Mouse (Mus musculus): ENCODE measurements around the gene Nudt11. TPM values are rescaled to one million over a fixed set of nuclear protein-coding genes. Genes with fewer than 3 reads are reported as not detected.
A peak's percentile ranks its signal among the peaks of the same experiment; 100 is the strongest.
"Not testable (repeated sequence)": the region's sequence is repeated elsewhere in the genome, so short reads cannot be mapped to it uniquely, and the experiment has no call there.

Gene Nudt11
- 14.2 and 15.5 TPM in 2 replicates for polyA plus RNA-seq (2016; fragmentation: Nextera tagmentation; extraction: Ambion mirVana)

DNA sequence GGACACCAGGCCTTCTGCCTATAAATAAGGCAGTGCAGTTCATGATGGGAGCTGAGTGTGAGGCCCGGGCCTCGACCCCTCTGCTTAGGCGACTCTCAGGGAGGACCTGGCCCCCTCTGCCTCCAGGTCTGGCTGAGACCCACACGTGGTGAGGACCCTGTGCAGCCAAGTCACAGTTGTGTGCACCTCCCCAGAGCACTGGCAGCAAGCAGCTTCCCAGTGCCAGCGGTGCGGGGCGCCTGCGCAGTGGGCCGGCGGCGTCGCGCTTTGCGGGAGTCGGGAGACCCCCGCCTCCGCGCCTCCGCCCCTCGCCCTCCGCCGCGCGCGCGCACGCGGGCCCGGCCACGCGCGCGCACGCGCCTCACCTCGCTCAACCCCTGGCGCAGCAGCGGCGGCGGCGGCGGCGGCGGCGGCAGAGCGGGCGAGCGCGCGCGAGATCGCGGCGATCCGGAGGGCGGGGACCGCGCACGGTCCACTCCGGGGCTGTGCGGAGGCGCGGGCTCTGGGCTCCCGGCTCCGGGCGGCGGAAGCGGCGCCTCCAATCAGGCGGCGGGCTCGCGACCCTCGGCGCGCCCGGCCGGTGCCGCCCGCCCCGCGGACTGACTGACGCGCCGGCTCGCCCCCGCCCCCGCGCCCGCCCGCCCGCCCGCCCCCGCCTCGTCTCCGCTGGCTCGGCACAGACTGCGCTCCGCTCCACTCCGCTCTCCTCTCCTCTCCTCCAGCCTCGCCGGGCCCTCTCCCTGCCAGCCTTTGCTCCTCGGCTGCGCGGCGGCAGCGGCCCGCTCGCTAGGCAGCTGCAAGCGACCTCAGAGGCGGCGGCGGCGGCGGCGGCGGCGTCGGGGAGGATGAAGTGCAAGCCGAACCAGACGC, at the start of gene Nudt11:
Gene Nudt11, plus strand, starts transcription at position 388 of the 870 bp plus-strand sequence.
- not testable (repeated sequence) for H3K27me3 ChIP-seq; H3K4me1 ChIP-seq; H3K9ac ChIP-seq; H3K9me3 ChIP-seq (replicated peaks); H3K36me3 ChIP-seq
- Histone ChIP-seq H3K27ac (peak within 1 kb of the TSS; percentile 72), H3K4me3 (peak within 1 kb of the TSS; percentile 37), H3K4me2 (replicated peaks) (peak within 1 kb of the TSS; percentile 49)
- no CpG with 5 or more reads among the region's 121 CpGs for WGBS
- ATAC-seq (ENCODE audit: low FRiP score) = peak; percentile 91

DNA sequence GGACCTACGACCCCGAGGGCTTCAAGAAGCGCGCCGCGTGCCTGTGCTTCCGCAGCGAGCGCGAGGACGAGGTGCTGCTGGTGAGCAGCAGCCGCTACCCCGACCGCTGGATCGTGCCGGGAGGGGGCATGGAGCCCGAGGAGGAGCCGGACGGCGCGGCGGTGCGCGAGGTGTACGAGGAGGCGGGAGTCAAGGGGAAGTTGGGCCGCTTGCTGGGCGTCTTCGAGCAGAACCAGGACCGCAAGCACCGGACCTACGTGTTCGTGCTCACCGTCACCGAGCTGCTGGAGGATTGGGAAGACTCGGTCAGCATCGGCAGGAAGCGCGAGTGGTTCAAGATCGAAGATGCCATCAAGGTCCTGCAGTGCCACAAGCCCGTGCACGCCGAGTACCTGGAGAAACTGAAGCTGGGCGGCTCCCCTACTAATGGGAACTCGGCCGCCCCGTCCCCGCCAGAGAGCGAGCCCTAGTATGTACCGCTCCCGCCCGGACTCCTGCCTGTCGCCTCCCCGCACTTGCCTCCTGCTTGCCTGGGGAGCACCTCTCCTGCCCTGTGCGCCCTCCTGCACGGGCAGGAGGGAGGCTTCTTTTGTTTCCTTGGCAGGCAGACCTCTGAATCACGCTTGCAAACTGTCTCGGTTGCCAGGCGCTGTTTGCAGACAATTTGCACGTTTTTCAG, 822 bp downstream of the Nudt11 start:
- 21% methylated on average over 7 of the region's 60 CpGs for WGBS
- H3K4me1 ChIP-seq; H3K36me3 ChIP-seq; H3K9ac ChIP-seq; H3K9me3 ChIP-seq (replicated peaks); H3K27me3 ChIP-seq: not testable (repeated sequence)
- Histone ChIP-seq H3K4me2 (replicated peaks) (peak overlapping the region; percentile 49), H3K27ac (peak overlapping the region; percentile 72; the same call in 1 of the 2 replicates), H3K4me3 (peak overlapping the region; percentile 37)
- ATAC-seq (ENCODE audit: low FRiP score) = peak; percentile 65

GRCm38 (mm10) chrX:6061563-6061962, 14.3 kb downstream of the Nudt11 start:
- 85% methylated on average over 1 of the region's 1 CpGs for WGBS
- no peak for ATAC-seq (ENCODE audit: low FRiP score)

DNA sequence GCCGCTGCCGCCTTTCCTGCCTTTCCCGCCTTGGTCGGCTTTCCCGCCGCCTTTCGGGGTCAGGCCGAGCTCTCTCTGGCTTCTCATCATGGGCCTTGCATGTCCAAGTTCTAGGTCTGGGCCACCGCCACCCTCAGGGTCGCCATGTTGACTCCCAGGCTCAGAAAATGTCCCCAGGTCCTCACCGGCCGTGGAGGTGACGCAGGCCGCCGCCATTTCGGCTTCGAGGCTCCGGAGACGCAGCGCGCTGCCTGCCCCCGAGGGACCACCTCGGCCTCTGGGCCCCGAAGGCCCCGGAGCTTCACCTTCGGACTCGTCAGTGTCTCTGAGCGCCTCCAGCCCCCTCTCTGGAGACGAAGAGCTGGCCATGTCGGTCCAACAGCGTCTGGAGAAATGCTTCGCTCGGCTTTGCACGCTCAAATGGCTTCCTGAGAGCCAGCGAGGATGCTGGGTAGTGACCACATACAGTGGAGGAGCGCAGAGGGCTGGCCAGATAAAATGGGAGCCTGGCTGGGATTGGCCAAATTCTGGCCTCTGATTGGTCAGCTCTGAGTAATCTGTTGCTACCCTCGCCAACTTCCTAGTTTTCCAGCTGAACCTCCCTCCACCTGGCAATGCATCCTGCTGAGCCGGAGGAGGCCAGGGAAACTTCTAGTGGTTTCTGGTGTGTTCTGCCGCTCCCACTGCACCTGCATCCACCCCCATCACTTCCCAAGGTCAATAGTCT, 35.9 kb downstream of the Nudt11 start, which contains the start of gene AU022751:
Gene AU022751, minus strand, starts transcription at position 466 of the 727 bp plus-strand sequence.
- H3K4me3 ChIP-seq = no peak within 1 kb of the TSS
- no peak within 1 kb of the TSS for H3K27ac ChIP-seq
- whole genome bisulfite sequencing = 86% methylated on average over 39 of the region's 39 CpGs
- no peaks in the 10 kb centered on the region for H3K27me3 ChIP-seq
- no peak within 1 kb of the TSS for H3K4me2 ChIP-seq (replicated peaks)
- H3K4me1 ChIP-seq = no peaks in the 10 kb centered on the region
- no peak within 1 kb of the TSS for H3K9ac ChIP-seq
- peaks cover 18% of the 10 kb centered on the region for H3K9me3 ChIP-seq (replicated peaks)
- no peaks in the 10 kb centered on the region for H3K36me3 ChIP-seq
- ATAC-seq (ENCODE audit: low FRiP score) = no peak

More at GRCm38 (mm10) chrX:6061563-6061962, 14.3 kb downstream of the Nudt11 start:
- Histone ChIP-seq H3K4me1 (no peaks in the 10 kb centered on the region), H3K9ac (no peak overlapping the region), H3K4me2 (replicated peaks) (no peak overlapping the region), H3K27me3 (no peaks in the 10 kb centered on the region), H3K27ac (no peak overlapping the region), H3K4me3 (no peak overlapping the region), H3K36me3 (no peaks in the 10 kb centered on the region), H3K9me3 (replicated peaks) (no peaks in the 10 kb centered on the region)

- H3K27me3 ChIP-seq = no peaks in the 10 kb centered on the region
- H3K4me1 ChIP-seq = no peaks in the 10 kb centered on the region
- 22% methylated on average over 12 of the region's 12 CpGs for WGBS
- H3K4me2 ChIP-seq (replicated peaks) = peak overlapping the region; percentile 53
- no peaks in the 10 kb centered on the region for H3K36me3 ChIP-seq
- no peak overlapping the region for H3K27ac ChIP-seq
- H3K9ac ChIP-seq = no peak overlapping the region; the same call in 1 of the 2 replicates
- ATAC-seq (ENCODE audit: low FRiP score) = 0 out of 2 replicates have a peak, but pooled peaks have one; percentile 22
- H3K4me3 ChIP-seq = peak overlapping the region; percentile 42
- H3K9me3 ChIP-seq (replicated peaks) = no peaks in the 10 kb centered on the region
Observed at GRCm38 (mm10) chrX:6091547-6091946, 44.3 kb downstream of the Nudt11 start.

DNA sequence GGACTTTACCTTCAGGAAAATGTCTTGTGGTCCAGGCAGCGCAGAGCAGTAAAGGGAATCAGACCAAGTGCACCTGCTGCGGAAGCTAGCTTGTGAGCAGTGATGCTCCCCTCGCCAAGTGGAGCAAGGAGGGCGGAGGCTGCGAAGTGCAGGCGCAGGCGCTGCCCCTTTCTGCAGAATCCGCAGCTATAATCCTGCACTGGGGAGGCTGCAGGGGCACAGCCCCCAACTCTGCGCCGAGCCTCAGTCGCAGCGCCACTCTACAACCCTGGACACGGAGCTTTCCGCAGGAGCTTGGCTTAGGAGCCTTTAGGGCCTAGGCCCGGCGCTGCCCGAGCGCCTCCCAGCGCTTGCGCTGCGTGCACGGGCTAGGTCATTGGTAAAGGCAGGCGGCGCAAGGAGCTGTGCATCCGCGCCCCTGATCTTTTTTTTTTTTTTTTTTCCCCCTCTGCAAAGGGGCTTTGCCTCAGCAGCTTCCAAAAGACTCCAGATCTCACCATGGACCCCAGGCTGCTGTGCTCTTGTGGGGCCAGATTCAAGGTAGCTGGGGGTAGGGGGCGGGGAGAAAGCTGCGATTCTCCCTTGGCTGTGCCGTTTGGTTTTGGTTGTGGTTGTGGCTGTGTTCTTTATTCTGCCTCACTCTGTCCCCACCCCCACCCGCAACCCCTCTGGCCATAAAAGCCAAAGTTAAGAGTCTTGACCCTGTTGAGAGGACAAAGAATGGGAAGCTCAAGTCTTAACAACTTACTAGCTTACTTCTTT, 44.9 kb downstream of the Nudt11 start:
- no peak overlapping the region for H3K27ac ChIP-seq
- H3K4me2 ChIP-seq (replicated peaks) = peak overlapping the region; percentile 53
- H3K9ac ChIP-seq = peak overlapping the region; percentile 53; the same call in 1 of the 2 replicates
- peak overlapping the region; percentile 42 for H3K4me3 ChIP-seq
- peak; percentile 93 for ATAC-seq (ENCODE audit: low FRiP score)
- H3K36me3 ChIP-seq = no peaks in the 10 kb centered on the region
- 13% methylated on average over 30 of the region's 30 CpGs for WGBS
- H3K4me1 ChIP-seq = no peaks in the 10 kb centered on the region
- no peaks in the 10 kb centered on the region for H3K27me3 ChIP-seq
- H3K9me3 ChIP-seq (replicated peaks) = no peaks in the 10 kb centered on the region

Small RNA genes lying within 50 kb of the gene (microRNA-seq; reads per million reads assigned to microRNA genes)
- not detected for gene Gm27360

Other genes starting within 250 kb of the Nudt11 start
- gene AU022751, start 36.0 kb downstream of the Nudt11 start, polyA plus RNA-seq (2016; fragmentation: Nextera tagmentation; extraction: Ambion mirVana) = not detected in 2 replicates
- gene Nudt10, start 125.6 kb downstream of the Nudt11 start, polyA plus RNA-seq (2016; fragmentation: Nextera tagmentation; extraction: Ambion mirVana) = 36.4 and 38.7 TPM in 2 replicates